Mouse (Mus musculus): ENCODE data around the gene Sec14l2. TPM values are rescaled to one million over a fixed set of nuclear protein-coding genes. Genes with fewer than 3 reads are reported as not detected.
"Not testable (repeated sequence)": the region's sequence is repeated elsewhere in the genome, so short reads cannot be mapped to it uniquely, and the experiment has no call there.

Sec14l2 gene
- polyA plus RNA-seq, 2 experiments = 1.7 to 5.1 TPM

GRCm38 (mm10) chr11:4133450-4133849, 10.2 kb upstream of the Sec14l2 start:
- Histone ChIP-seq H3K27me3 (ENCODE audit: control insufficient read depth, insufficient read depth, low read length) (no peaks in the 10 kb centered on the region), H3K9me3 (ENCODE audit: control insufficient read depth, low read length) (no peaks in the 10 kb centered on the region), H3K36me3 (ENCODE audit: control insufficient read depth, insufficient read depth, low read length) (peaks cover 18% of the 10 kb centered on the region), H3K4me3 (replicated peaks; ENCODE audit: low read length) (no peak overlapping the region), H3K4me2 (replicated peaks; ENCODE audit: low read depth, low read length, severe bottlenecking) (no peak overlapping the region), H3K9ac (ENCODE audit: low read depth, low read length, severe bottlenecking) (no peak overlapping the region), H3K4me1 (ENCODE audit: control insufficient read depth, insufficient read depth, low read length) (peaks cover 10% of the 10 kb centered on the region), H3K27ac (replicated peaks; ENCODE audit: low read depth, low read length) (no peak overlapping the region)
- TF ChIP-seq POLR2A (IDR thresholded peaks at IDR 0.05; ENCODE audit: borderline replicate concordance, extremely low read depth, insufficient read depth, insufficient read length) = no peak
- WGBS = 58% methylated on average over 3 of the region's 3 CpGs
- no peak for ATAC-seq (ENCODE audit: low FRiP score, low read depth)
- no peak for DNase-seq (ENCODE audit: low spot score)

GRCm38 (mm10) chr11:4128461-4128860, 5.2 kb upstream of the Sec14l2 start:
- not testable (repeated sequence) for DNase-seq (ENCODE audit: low spot score); H3K4me2 ChIP-seq (replicated peaks; ENCODE audit: low read depth, low read length, severe bottlenecking); H3K4me1 ChIP-seq (ENCODE audit: control insufficient read depth, insufficient read depth, low read length); H3K4me3 ChIP-seq (replicated peaks; ENCODE audit: low read length); H3K9ac ChIP-seq (ENCODE audit: low read depth, low read length, severe bottlenecking); H3K36me3 ChIP-seq (ENCODE audit: control insufficient read depth, insufficient read depth, low read length); H3K27me3 ChIP-seq (ENCODE audit: control insufficient read depth, insufficient read depth, low read length); H3K9me3 ChIP-seq (ENCODE audit: control insufficient read depth, low read length); H3K27ac ChIP-seq (replicated peaks; ENCODE audit: low read depth, low read length); ATAC-seq (ENCODE audit: low FRiP score, low read depth)
- 96% methylated on average over 4 of the region's 4 CpGs for WGBS

- H3K9me3 ChIP-seq (ENCODE audit: control insufficient read depth, low read length) = peaks cover 7% of the 10 kb centered on the region; the same call in 1 of the 2 replicates
- TF ChIP-seq POLR2A (IDR thresholded peaks at IDR 0.05; ENCODE audit: borderline replicate concordance, extremely low read depth, insufficient read depth, insufficient read length) = no peak
- DNase-seq (ENCODE audit: low spot score) (no peak), ATAC-seq (ENCODE audit: low FRiP score, low read depth) (no peak)
- no peaks in the 10 kb centered on the region for H3K36me3 ChIP-seq (ENCODE audit: control insufficient read depth, insufficient read depth, low read length)
- H3K4me2 ChIP-seq (replicated peaks; ENCODE audit: low read depth, low read length, severe bottlenecking) = no peak overlapping the region
- no peak overlapping the region for H3K9ac ChIP-seq (ENCODE audit: low read depth, low read length, severe bottlenecking)
- no peak overlapping the region for H3K4me3 ChIP-seq (replicated peaks; ENCODE audit: low read length)
- no peak overlapping the region for H3K27ac ChIP-seq (replicated peaks; ENCODE audit: low read depth, low read length)
- H3K27me3 ChIP-seq (ENCODE audit: control insufficient read depth, insufficient read depth, low read length) = no peaks in the 10 kb centered on the region
- 78% methylated on average over 1 of the region's 1 CpGs for WGBS
- H3K4me1 ChIP-seq (ENCODE audit: control insufficient read depth, insufficient read depth, low read length) = no peaks in the 10 kb centered on the region
These were observed 3.8 kb upstream of the Sec14l2 start for GRCm38 (mm10) chr11:4127059-4127458.

- Histone ChIP-seq H3K9me3 (ENCODE audit: control insufficient read depth, low read length) (peaks cover 7% of the 10 kb centered on the region; the same call in 1 of the 2 replicates), H3K27me3 (ENCODE audit: control insufficient read depth, insufficient read depth, low read length) (peaks cover under 1% of the 10 kb centered on the region; the same call in 1 of the 2 replicates), H3K4me2 (replicated peaks; ENCODE audit: low read depth, low read length, severe bottlenecking) (no peak overlapping the region), H3K4me3 (replicated peaks; ENCODE audit: low read length) (no peak overlapping the region), H3K9ac (ENCODE audit: low read depth, low read length, severe bottlenecking) (no peak overlapping the region), H3K27ac (replicated peaks; ENCODE audit: low read depth, low read length) (no peak overlapping the region), H3K36me3 (ENCODE audit: control insufficient read depth, insufficient read depth, low read length) (no peaks in the 10 kb centered on the region), H3K4me1 (ENCODE audit: control insufficient read depth, insufficient read depth, low read length) (peaks cover 1% of the 10 kb centered on the region; the same call in 1 of the 2 replicates)
- WGBS = 59% methylated on average over 5 of the region's 5 CpGs
- ATAC-seq (ENCODE audit: low FRiP score, low read depth) (no peak), DNase-seq (ENCODE audit: low spot score) (no peak)
- no peak for TF ChIP-seq POLR2A (IDR thresholded peaks at IDR 0.05; ENCODE audit: borderline replicate concordance, extremely low read depth, insufficient read depth, insufficient read length)
These were observed 707 bp upstream of the Sec14l2 start for GRCm38 (mm10) chr11:4123922-4124321.

GRCm38 (mm10) chr11:4122226-4122625, 989 bp downstream of the Sec14l2 start:
- H3K9me3 ChIP-seq (ENCODE audit: control insufficient read depth, low read length) = peaks cover 7% of the 10 kb centered on the region; the same call in 1 of the 2 replicates
- no peaks in the 10 kb centered on the region for H3K36me3 ChIP-seq (ENCODE audit: control insufficient read depth, insufficient read depth, low read length)
- WGBS = 78% methylated on average over 5 of the region's 5 CpGs
- no peak overlapping the region for H3K4me3 ChIP-seq (replicated peaks; ENCODE audit: low read length)
- peaks cover 4% of the 10 kb centered on the region; the same call in 1 of the 2 replicates for H3K27me3 ChIP-seq (ENCODE audit: control insufficient read depth, insufficient read depth, low read length)
- no peak overlapping the region for H3K27ac ChIP-seq (replicated peaks; ENCODE audit: low read depth, low read length)
- DNase-seq (ENCODE audit: low spot score) (no peak), ATAC-seq (ENCODE audit: low FRiP score, low read depth) (no peak)
- no peak overlapping the region for H3K4me2 ChIP-seq (replicated peaks; ENCODE audit: low read depth, low read length, severe bottlenecking)
- peaks cover 7% of the 10 kb centered on the region; the same call in 1 of the 2 replicates for H3K4me1 ChIP-seq (ENCODE audit: control insufficient read depth, insufficient read depth, low read length)
- TF ChIP-seq POLR2A (IDR thresholded peaks at IDR 0.05; ENCODE audit: borderline replicate concordance, extremely low read depth, insufficient read depth, insufficient read length) = no peak
- no peak overlapping the region for H3K9ac ChIP-seq (ENCODE audit: low read depth, low read length, severe bottlenecking)

GRCm38 (mm10) chr11:4121691-4122090, 1.5 kb downstream of the Sec14l2 start:
- DNase-seq (ENCODE audit: low spot score) (no peak), ATAC-seq (ENCODE audit: low FRiP score, low read depth) (no peak)
- Histone ChIP-seq H3K9me3 (ENCODE audit: control insufficient read depth, low read length) (peaks cover 3% of the 10 kb centered on the region; the same call in 1 of the 2 replicates), H3K9ac (ENCODE audit: low read depth, low read length, severe bottlenecking) (no peak overlapping the region), H3K4me3 (replicated peaks; ENCODE audit: low read length) (no peak overlapping the region), H3K27ac (replicated peaks; ENCODE audit: low read depth, low read length) (no peak overlapping the region), H3K4me1 (ENCODE audit: control insufficient read depth, insufficient read depth, low read length) (peaks cover 7% of the 10 kb centered on the region; the same call in 1 of the 2 replicates), H3K27me3 (ENCODE audit: control insufficient read depth, insufficient read depth, low read length) (peaks cover 4% of the 10 kb centered on the region; the same call in 1 of the 2 replicates), H3K36me3 (ENCODE audit: control insufficient read depth, insufficient read depth, low read length) (no peaks in the 10 kb centered on the region), H3K4me2 (replicated peaks; ENCODE audit: low read depth, low read length, severe bottlenecking) (no peak overlapping the region)
- 74% methylated on average over 3 of the region's 3 CpGs for WGBS
- no peak for TF ChIP-seq POLR2A (IDR thresholded peaks at IDR 0.05; ENCODE audit: borderline replicate concordance, extremely low read depth, insufficient read depth, insufficient read length)

All from limb, embryonic 14.5 days (tissue).